Mouse (Mus musculus) kidney, adult 2 months (tissue): ENCODE measurements at regions not wholly inside any gene's neighbourhood (a gene's known extent, or its start where the extent isn't known, plus 50 kb on each side); places are given as distances from the start of the nearest gene placed in this dataset.

Experiments used
- CTCF ChIP-seq: fragments of 200-500 bp; conservative IDR thresholded peaks from 2 replicates; pipeline ENCODE4 v1.5.1; 2011; ENCODE audit warnings: low read depth, mild to moderate bottlenecking, control low read depth, low read length, moderate library complexity, mixed read lengths; ENCODE audit not compliant: insufficient read depth, insufficient read length
- POLR2A ChIP-seq: fragments of 200-500 bp; IDR thresholded peaks from one replicate; pipeline ENCODE4 v1.6.1; 2011; ENCODE audit warnings: low read depth, low read length, control low read depth

GRCm38 (mm10) chr10:96471523-96471922, 145.3 kb upstream of the Btg1 start:
- TF ChIP-seq POLR2A (no peak), CTCF (no peak)
